8 mouse cellular contexts compared by ENCODE assay signal in genomic region chr16:93807961-93808554, GRCm38 (mm10). TPM values are rescaled to one million over a fixed set of nuclear protein-coding genes. Genes with fewer than 3 reads are reported as not detected.
DNase-seq lines count a peak whose midpoint lies in the region; ATAC-seq lines count a peak whose summit lies in the region.

No protein-coding gene starts in this region.

- intact Hi-C loops in gastrocnemius, postnatal 36 days (cut with DNase I), result no loop called here

- peak; percentile 60 for ATAC-seq in intestine, embryonic 16.5 days
- ATAC-seq in lung, embryonic 16.5 days (ENCODE audit: low read depth), result peak; percentile 91

- peaks cover 6% of the 10 kb centered on the region; the same call in 1 of the 2 replicates for H3K9me3 ChIP-seq in intestine, embryonic 16.5 days (ENCODE audit: control insufficient read depth, low read length)
- H3K9me3 ChIP-seq in lung, embryonic 16.5 days (ENCODE audit: control insufficient read depth, low read length), result peaks cover 7% of the 10 kb centered on the region

- DNase-seq in adrenal gland, postnatal 10 days, result peak; percentile 45
- no peak for DNase-seq in adrenal gland, postnatal 4 days (ENCODE audit: low spot score in 2 of 2)
- DNase-seq in Muller cell, postnatal 12 days (ENCODE audit: inconsistent ontology term), result peak; percentile 31
- peak; percentile 51 to 60 for DNase-seq in gastrocnemius, postnatal 36 days
- no peak for DNase-seq in right cerebral cortex, adult 18-20 months
- DNase-seq in T-cell, adult 2 months (ENCODE audit: low spot score), result no peak

- H3K9ac ChIP-seq in intestine, embryonic 16.5 days (ENCODE audit: low read depth, low read length), result no peak overlapping the region
- no peak overlapping the region for H3K9ac ChIP-seq in lung, embryonic 16.5 days (ENCODE audit: low read length)

- peak overlapping the region; percentile 66 for H3K27ac ChIP-seq in intestine, embryonic 16.5 days (ENCODE audit: low read length)
- H3K27ac ChIP-seq in lung, embryonic 16.5 days (ENCODE audit: low read length), result peak overlapping the region; percentile 79

- H3K36me3 ChIP-seq in intestine, embryonic 16.5 days (ENCODE audit: control insufficient read depth, insufficient read depth, low read length), result peaks cover 11% of the 10 kb centered on the region
- H3K36me3 ChIP-seq in lung, embryonic 16.5 days (ENCODE audit: control insufficient read depth, insufficient read depth, low read length), result peaks cover 15% of the 10 kb centered on the region

- H3K4me3 ChIP-seq in intestine, embryonic 16.5 days (ENCODE audit: low read length), result no peak overlapping the region
- no peak overlapping the region for H3K4me3 ChIP-seq in lung, embryonic 16.5 days (ENCODE audit: low read length)

- WGBS in intestine, embryonic 16.5 days, result 32% methylated on average over 8 of the region's 8 CpGs
- 18% methylated on average over 8 of the region's 8 CpGs for WGBS in lung, embryonic 16.5 days

- no peaks in the 10 kb centered on the region for H3K27me3 ChIP-seq in intestine, embryonic 16.5 days (replicated peaks; ENCODE audit: control insufficient read depth, insufficient read depth, low read length)
- H3K27me3 ChIP-seq in lung, embryonic 16.5 days (ENCODE audit: control insufficient read depth, insufficient read depth, low read depth, low read length), result no peaks in the 10 kb centered on the region

- H3K4me2 ChIP-seq in intestine, embryonic 16.5 days (ENCODE audit: low read depth, low read length), result no peak overlapping the region
- H3K4me2 ChIP-seq in lung, embryonic 16.5 days (ENCODE audit: low read depth, low read length), result no peak overlapping the region

- peaks cover 12% of the 10 kb centered on the region; the same call in 1 of the 2 replicates for H3K4me1 ChIP-seq in intestine, embryonic 16.5 days (ENCODE audit: control insufficient read depth, insufficient read depth, low read length)
- peaks cover 21% of the 10 kb centered on the region for H3K4me1 ChIP-seq in lung, embryonic 16.5 days (replicated peaks; ENCODE audit: control insufficient read depth, insufficient read depth, low read length)

RNA-seq across cellular contexts. Expression of gene Morc3, which starts 23.9 kb away (rescaled TPM):
- 10 to 100 TPM; 30.1 to 45.4 TPM for total RNA-seq in adrenal gland, postnatal 10 days (2021)
- total RNA-seq in adrenal gland, postnatal 4 days (2021), result 10 to 100 TPM; 38.9 to 40.2 TPM
- 10 to 100 TPM in 1 of 2 experiments, 1 to 10 TPM in 1; 7.7 to 10.3 TPM for total RNA-seq in gastrocnemius, postnatal 36 days (2021)
- 26.9 and 33.3 TPM in 2 replicates for polyA plus RNA-seq in intestine, embryonic 16.5 days (2015; fragmentation: Nextera tagmentation; extraction: Ambion mirVana)
- 34.8 and 35.5 TPM in 2 replicates for polyA plus RNA-seq in lung, embryonic 16.5 days (2015; fragmentation: Nextera tagmentation; extraction: Ambion mirVana)

Comparison
In these comparisons a context has a peak if more than half of its experiments do, and no peak if none do; other contexts are left out.
1. DNase-seq: peak in adrenal gland, postnatal 10 days (single experiment), Muller cell, postnatal 12 days (single experiment) and gastrocnemius, postnatal 36 days (2 of 2); none in adrenal gland, postnatal 4 days (0 of 2), right cerebral cortex, adult 18-20 months (single experiment) and T-cell, adult 2 months (single experiment).